Comparison of ENCODE assay signal across 13 mouse cellular contexts in genomic region chr15:82809511-82809910, GRCm38 (mm10). TPM values are rescaled to one million over a fixed set of nuclear protein-coding genes. Genes with fewer than 3 reads are reported as not detected.
DNase-seq lines count a peak whose midpoint lies in the region; ATAC-seq and TF ChIP-seq lines count a peak whose summit lies in the region.
"Had no signal": no experiment of that assay in that cellular context is flagged by ENCODE, and none has a peak within 500 bp of the region (broad histone marks: within the 10 kb centered on the region; RNA-seq: fewer than 3 reads in every experiment).

No protein-coding gene starts in this region.

- peaks cover 15% of the 10 kb centered on the region for H3K4me1 ChIP-seq in forebrain, embryonic 16.5 days (replicated peaks; ENCODE audit: control insufficient read depth, insufficient read depth, low read length)
- H3K4me1 ChIP-seq in forebrain, embryonic 11.5 days (replicated peaks; ENCODE audit: control insufficient read depth, insufficient read depth, low read length): no peaks in the 10 kb centered on the region
- H3K4me1 ChIP-seq in liver, postnatal 0 days (ENCODE audit: insufficient read depth): 0 out of 2 replicates have a peak, but pooled peaks cover 3% of the 10 kb centered on the region
- H3K4me1 ChIP-seq: embryonic facial prominence, embryonic 13.5 days; intestine, embryonic 15.5 days had no signal

- intact Hi-C loops in gastrocnemius, postnatal 14 days (cut with DNase I; ENCODE audit: low total_unique reads): loop anchor here (5.0 kb wide), 1 partner anchor 398 kb away; no protein-coding TSS in a partner anchor

- H3K9me3 ChIP-seq in forebrain, embryonic 16.5 days (ENCODE audit: control insufficient read depth, low read length): no peaks in the 10 kb centered on the region
- H3K9me3 ChIP-seq in forebrain, embryonic 11.5 days (ENCODE audit: control insufficient read depth, low read length): no peaks in the 10 kb centered on the region
- no peaks in the 10 kb centered on the region for H3K9me3 ChIP-seq in liver, postnatal 0 days (ENCODE audit: low read length)
- H3K9me3 ChIP-seq: embryonic facial prominence, embryonic 13.5 days; intestine, embryonic 15.5 days had no signal

- WGBS in forebrain, embryonic 16.5 days: 54% methylated on average over 6 of the region's 6 CpGs
- 85% methylated on average over 6 of the region's 6 CpGs for WGBS in forebrain, embryonic 11.5 days
- WGBS in liver, postnatal 0 days (ENCODE audit: insufficient replicate concordance): 52% methylated on average over 6 of the region's 6 CpGs

- no peak for TF ChIP-seq EP300 in liver, postnatal 0 days (IDR thresholded peaks at IDR 0.05; ENCODE audit: low read depth)

- TF ChIP-seq CTCF in liver, postnatal 0 days (IDR thresholded peaks at IDR 0.05; ENCODE audit: low read depth): no peak

- no peak overlapping the region for H3K9ac ChIP-seq in forebrain, embryonic 16.5 days (replicated peaks; ENCODE audit: low read depth, low read length)
- no peak overlapping the region for H3K9ac ChIP-seq in forebrain, embryonic 11.5 days (ENCODE audit: low read length)
- no peak overlapping the region for H3K9ac ChIP-seq in liver, postnatal 0 days (replicated peaks)
- H3K9ac ChIP-seq: embryonic facial prominence, embryonic 13.5 days; intestine, embryonic 15.5 days had no signal

- H3K4me3 ChIP-seq in forebrain, embryonic 16.5 days (replicated peaks; ENCODE audit: low read length): no peak overlapping the region
- H3K4me3 ChIP-seq in forebrain, embryonic 11.5 days (ENCODE audit: low read depth, low read length): no peak overlapping the region
- no peak overlapping the region for H3K4me3 ChIP-seq in liver, postnatal 0 days (ENCODE audit: low read depth, low read length)
- H3K4me3 ChIP-seq: embryonic facial prominence, embryonic 13.5 days; heart, adult 2 months; intestine, embryonic 15.5 days had no signal

- no peak overlapping the region for H3K27ac ChIP-seq in forebrain, embryonic 16.5 days (ENCODE audit: low read length)
- H3K27ac ChIP-seq in forebrain, embryonic 11.5 days (ENCODE audit: low read depth, low read length): no peak overlapping the region
- no peak overlapping the region for H3K27ac ChIP-seq in liver, postnatal 0 days (ENCODE audit: low read depth)
- H3K27ac ChIP-seq: embryonic facial prominence, embryonic 13.5 days; heart, adult 2 months; intestine, embryonic 15.5 days had no signal

- ATAC-seq in forebrain, embryonic 16.5 days: peak; percentile 21; the same call in 1 of the 2 replicates
- no peak for ATAC-seq in forebrain, embryonic 11.5 days (replicated peaks; ENCODE audit: low FRiP score)
- peak; percentile 33; the same call in 1 of the 2 replicates for ATAC-seq in liver, postnatal 0 days
- ATAC-seq: intestine, embryonic 15.5 days had no signal

- DNase-seq in forebrain, embryonic 11.5 days (ENCODE audit: low spot score): no peak
- DNase-seq in lung, postnatal 36 days: peak; percentile 10
- DNase-seq in lung, postnatal 25 days (ENCODE audit: low spot score): no peak
- DNase-seq in WW6 (ENCODE audit: low read depth, low spot score): peak; percentile 7
- DNase-seq in liver, postnatal 0 days: no peak
- no peak for DNase-seq in gastrocnemius, postnatal 14 days
- DNase-seq: heart, adult 2 months; heart, postnatal 36 days; thymus, postnatal 25 days had no signal

- H3K27me3 ChIP-seq in forebrain, embryonic 16.5 days (replicated peaks; ENCODE audit: control insufficient read depth, insufficient read depth, low read length): no peaks in the 10 kb centered on the region
- no peaks in the 10 kb centered on the region for H3K27me3 ChIP-seq in forebrain, embryonic 11.5 days (ENCODE audit: control insufficient read depth, insufficient read depth, low read length)
- H3K27me3 ChIP-seq in liver, postnatal 0 days (ENCODE audit: insufficient read depth, low read length): no peaks in the 10 kb centered on the region
- H3K27me3 ChIP-seq: embryonic facial prominence, embryonic 13.5 days; intestine, embryonic 15.5 days had no signal

- H3K36me3 ChIP-seq in forebrain, embryonic 16.5 days (ENCODE audit: control insufficient read depth, insufficient read depth): peaks cover 4% of the 10 kb centered on the region
- H3K36me3 ChIP-seq in forebrain, embryonic 11.5 days (ENCODE audit: control insufficient read depth, insufficient read depth, low read length): no peaks in the 10 kb centered on the region; the same call in 1 of the 2 replicates
- H3K36me3 ChIP-seq in liver, postnatal 0 days (replicated peaks; ENCODE audit: insufficient read depth, low read length): peaks cover 17% of the 10 kb centered on the region

- H3K4me2 ChIP-seq in forebrain, embryonic 16.5 days (ENCODE audit: low read length): no peak overlapping the region
- no peak overlapping the region for H3K4me2 ChIP-seq in forebrain, embryonic 11.5 days (ENCODE audit: low read depth, low read length, severe bottlenecking)
- H3K4me2 ChIP-seq in liver, postnatal 0 days (ENCODE audit: low read depth, low read length): no peak overlapping the region
- H3K4me2 ChIP-seq: embryonic facial prominence, embryonic 13.5 days; intestine, embryonic 15.5 days had no signal

RNA-seq across cellular contexts. Expression of gene Cyp2d26, which starts 15.4 kb away (rescaled TPM):
- polyA plus RNA-seq in forebrain, embryonic 16.5 days (2015; fragmentation: Nextera tagmentation; extraction: Ambion mirVana): 0.14 TPM in 1 of 2 replicates, not detected in the other
- polyA plus RNA-seq in forebrain, embryonic 11.5 days (2014; fragmentation: Nextera tagmentation; extraction: Ambion mirVana): not detected in 2 replicates
- 615 and 644 TPM in 2 replicates for polyA plus RNA-seq in liver, postnatal 0 days (2015; fragmentation: Nextera tagmentation; extraction: Ambion mirVana)
- total RNA-seq in gastrocnemius, postnatal 14 days (2021): not detected
- total RNA-seq: heart, adult 2 months; heart, postnatal 36 days; left cerebral cortex, adult 18-20 months had no signal
- polyA plus RNA-seq: embryonic facial prominence, embryonic 13.5 days; heart, adult 2 months had no signal

RNA-seq across cellular contexts. Expression of gene Cyp2d40, which starts 45.5 kb away (rescaled TPM):
- polyA plus RNA-seq in forebrain, embryonic 16.5 days (2015; fragmentation: Nextera tagmentation; extraction: Ambion mirVana): not detected in 2 replicates
- polyA plus RNA-seq in forebrain, embryonic 11.5 days (2014; fragmentation: Nextera tagmentation; extraction: Ambion mirVana): not detected in 2 replicates
- polyA plus RNA-seq in liver, postnatal 0 days (2015; fragmentation: Nextera tagmentation; extraction: Ambion mirVana): 0.83 and 1.3 TPM in 2 replicates
- total RNA-seq in gastrocnemius, postnatal 14 days (2021): not detected
- total RNA-seq: heart, adult 2 months; heart, postnatal 36 days; left cerebral cortex, adult 18-20 months had no signal
- polyA plus RNA-seq: embryonic facial prominence, embryonic 13.5 days; heart, adult 2 months; intestine, embryonic 15.5 days had no signal

Comparison
In these comparisons a context has a peak if more than half of its experiments do, and no peak if none do; other contexts are left out.
1. DNase-seq: peak in lung, postnatal 36 days (single experiment) and WW6 (single experiment); none in forebrain, embryonic 11.5 days (single experiment), lung, postnatal 25 days (single experiment), liver, postnatal 0 days (single experiment) and gastrocnemius, postnatal 14 days (single experiment).
2. RNA of gene Cyp2d26, which starts 15.4 kb away (polyA plus RNA-seq): 615 to 644 TPM in liver, postnatal 0 days; 0.14 TPM in forebrain, embryonic 16.5 days and not detected in forebrain, embryonic 11.5 days; every median in the first group is over 100 times any median in the second.